Mouse (Mus musculus): Measurements from ENCODE around the gene Bfar.

Gene Bfar

DNA sequence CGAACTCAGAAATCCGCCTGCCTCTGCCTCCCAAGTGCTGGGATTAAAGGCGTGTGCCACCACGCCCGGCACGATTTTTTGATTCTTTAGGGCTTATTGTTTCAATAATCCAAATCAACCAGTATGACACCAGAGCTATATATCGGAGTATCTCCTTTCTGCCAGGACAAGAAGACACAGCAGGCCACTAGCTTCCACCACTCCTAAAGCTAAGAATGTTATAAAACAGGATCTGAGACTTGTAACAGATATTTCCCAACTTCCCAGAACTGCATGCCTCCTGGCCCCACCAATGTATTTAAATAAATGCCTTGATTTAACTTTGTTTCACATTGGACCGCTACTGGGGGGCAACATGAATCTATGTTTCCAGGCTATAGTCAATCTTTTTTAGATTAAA lies 76.0 kb downstream of the Bfar start:
- ChIA-PET POLR2A (interaction anchor here (0.5 to 5.6 kb wide), 25 partner anchors 8 to 376 kb away, joined by 3 to 95 read pairs (median 6); partner anchors contain the start of genes Rrn3 (in 3 of the 4), Ntan1 (in 1 of the 4) and Parn (in 1 of the 4)), CTCF (interaction anchor here (0.6 to 1.9 kb wide), 7 partner anchors 8 to 32 kb away, joined by 3 to 7 read pairs (median 3); no protein-coding TSS in a partner anchor)

DNA sequence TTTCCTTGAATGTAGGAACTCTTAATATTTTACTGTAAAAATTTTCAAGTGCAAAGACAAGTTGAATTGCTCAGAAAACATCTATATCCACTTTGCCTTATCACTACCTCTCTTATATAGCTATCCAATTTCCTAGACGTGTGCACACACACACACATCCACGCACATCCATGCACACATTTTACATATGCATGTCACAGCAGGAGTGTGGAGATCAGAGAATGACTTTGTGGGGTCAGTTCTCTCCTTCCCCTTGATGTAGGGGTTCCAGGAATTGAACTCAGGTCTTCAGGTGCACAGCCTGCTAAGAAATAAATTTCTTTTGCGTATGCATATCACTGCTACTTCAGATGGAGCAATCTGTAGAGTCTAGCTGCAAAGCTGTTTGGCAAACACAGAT lies 76.5 kb downstream of the Bfar start:
- ChIA-PET CTCF (interaction anchor here (0.6 to 1.9 kb wide), 6 partner anchors 14 to 31 kb away, joined by 3 to 7 read pairs (median 4); no protein-coding TSS in a partner anchor), POLR2A (interaction anchor here (0.5 to 5.6 kb wide), 34 partner anchors 9 to 415 kb away, joined by 3 to 95 read pairs (median 5); partner anchors contain the start of genes Rrn3 (in 3 of the 4), 3110001I22Rik (in 2 of the 4), Bfar (in 2 of the 4) and Ntan1 (in 1 of the 4))

DNA sequence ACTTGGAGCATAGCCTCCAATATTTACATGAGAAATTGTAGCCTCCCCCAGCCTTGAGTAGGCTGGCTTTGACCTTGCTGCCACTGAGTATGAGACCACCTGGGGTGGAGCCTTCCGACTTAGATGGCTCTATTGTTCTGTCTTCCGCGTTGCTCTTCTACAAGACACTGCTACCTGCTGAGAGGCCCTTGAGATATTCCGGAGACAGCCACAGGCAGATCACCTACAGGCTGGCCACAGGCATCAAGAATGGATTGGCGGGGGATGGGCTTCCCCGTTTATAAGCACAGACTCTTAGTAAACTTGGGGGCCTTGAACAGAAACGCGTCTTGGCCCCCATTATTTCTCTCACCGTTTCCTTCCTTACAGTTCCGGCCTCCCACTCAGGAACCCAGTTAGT lies 77.2 kb downstream of the Bfar start:
- ChIA-PET CTCF (interaction anchor here (0.5 to 1.9 kb wide), 7 partner anchors 15 to 221 kb away, joined by 3 to 7 read pairs (median 3); no protein-coding TSS in a partner anchor), POLR2A (interaction anchor here (0.6 to 5.6 kb wide), 34 partner anchors 9 to 414 kb away, joined by 3 to 95 read pairs (median 7); partner anchors contain the start of genes Rrn3 (in 3 of the 4), 3110001I22Rik (in 2 of the 4), Bfar (in 2 of the 4) and Ntan1 (in 1 of the 4))

DNA sequence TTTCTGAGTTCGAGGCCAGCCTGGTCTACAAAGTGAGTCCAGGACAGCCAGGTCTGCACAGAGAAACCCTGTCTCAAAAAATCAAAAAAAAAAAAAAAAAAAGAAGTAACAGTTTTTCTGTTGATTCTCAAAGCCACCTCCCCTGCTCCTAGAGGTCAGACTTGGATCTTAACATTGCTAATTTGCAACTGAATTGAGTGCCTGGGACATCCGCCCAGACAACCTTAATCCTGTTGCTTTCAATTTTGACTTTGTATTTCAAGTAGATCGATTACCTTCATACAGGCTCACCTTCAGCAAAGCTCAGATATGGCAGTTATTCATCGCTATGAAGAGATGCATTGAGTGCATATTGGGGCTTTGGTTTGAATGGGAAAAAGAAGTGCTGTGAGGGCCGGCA lies 77.6 kb downstream of the Bfar start:
- CTCF ChIA-PET, result interaction anchor here in 2 of 4 experiments (0.7 to 1.4 kb wide), 2 partner anchors 18 to 1022 kb away, joined by 3 to 8 read pairs; no protein-coding TSS in a partner anchor
- POLR2A ChIA-PET, result interaction anchor here (0.7 to 5.6 kb wide), 39 partner anchors 9 to 631 kb away, joined by 3 to 95 read pairs (median 8); partner anchors contain the start of genes 3110001I22Rik (in 2 of the 4), Bfar (in 2 of the 4), Ntan1 (in 2 of the 4) and Rrn3 (in 2 of the 4)

DNA sequence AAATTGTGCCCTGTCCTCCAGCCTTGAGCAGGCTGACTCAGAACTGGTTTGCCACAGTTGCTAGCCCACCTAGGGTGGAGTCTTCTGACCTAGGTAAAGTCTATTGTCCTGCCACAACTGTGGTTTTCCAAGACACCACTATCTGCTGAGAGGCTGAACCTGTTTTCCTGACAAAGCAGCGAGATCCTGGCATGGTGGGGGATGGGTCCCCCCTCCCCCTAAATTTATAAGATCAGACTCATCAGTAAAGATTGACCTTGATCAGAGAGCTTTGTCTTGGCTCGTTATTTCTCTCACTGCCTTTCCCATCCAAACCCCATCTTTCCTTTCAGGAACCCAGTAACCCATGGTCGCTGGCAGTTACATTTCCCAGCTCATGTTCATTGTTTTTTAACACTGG lies 78.3 kb downstream of the Bfar start:
- POLR2A ChIA-PET, result interaction anchor here (0.6 to 5.6 kb wide), 57 partner anchors 9 to 632 kb away, joined by 3 to 95 read pairs (median 5); partner anchors contain the start of genes 3110001I22Rik (in 4 of the 4), Bfar (in 4 of the 4), Ntan1 (in 2 of the 4) and Rrn3 (in 2 of the 4)
- CTCF ChIA-PET, result interaction anchor here in 3 of 4 experiments (0.5 to 1.4 kb wide), 4 partner anchors 15 to 34 kb away, joined by 3 read pairs; no protein-coding TSS in a partner anchor

DNA sequence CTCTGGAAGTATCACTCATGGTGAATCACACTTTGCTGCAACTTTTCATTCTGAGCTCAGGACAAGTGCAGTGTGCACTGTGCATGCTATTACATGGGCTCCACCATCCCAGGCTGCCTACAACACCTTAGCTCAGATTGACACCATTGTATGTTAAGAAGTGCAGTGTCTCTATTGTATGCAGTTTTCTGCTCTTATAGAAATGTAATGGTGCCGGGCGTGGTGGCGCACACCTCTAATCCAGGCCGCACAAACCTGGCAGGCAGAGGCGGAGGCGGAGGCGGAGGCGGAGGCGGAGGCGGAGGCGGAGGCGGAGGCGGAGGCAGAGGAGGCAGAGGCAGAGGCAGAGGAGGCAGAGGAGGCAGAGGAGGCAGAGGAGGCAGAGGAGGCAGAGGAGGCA lies 79.0 kb downstream of the Bfar start:
- ChIA-PET CTCF (interaction anchor here in 3 of 4 experiments (0.5 to 1.4 kb wide), 4 partner anchors 15 to 35 kb away, joined by 3 read pairs; no protein-coding TSS in a partner anchor), POLR2A (interaction anchor here (0.6 to 5.6 kb wide), 50 partner anchors 8 to 632 kb away, joined by 3 to 95 read pairs (median 5); partner anchors contain the start of genes 3110001I22Rik (in 3 of the 4), Bfar (in 3 of the 4), Ntan1 (in 2 of the 4) and Rrn3 (in 2 of the 4))
